In genomic region chr1:152400556-152401540, GRCm38 (mm10) we compare ENCODE assay signal across 8 mouse cellular contexts. TPM values are rescaled to one million over a fixed set of nuclear protein-coding genes. Genes with fewer than 3 reads are reported as not detected.
A peak's percentile ranks its signal among the peaks of the same experiment; 100 is the strongest.
DNase-seq lines count a peak whose midpoint lies in the region; ATAC-seq and TF ChIP-seq lines count a peak whose summit lies in the region.

No protein-coding gene starts in this region.

- peak; percentile 42 for DNase-seq in kidney, adult 2 months
- no peak for DNase-seq in kidney, postnatal 14 days
- DNase-seq in embryonic facial prominence, embryonic 10.5 days (ENCODE audit: low spot score), result peak; percentile 18
- no peak for DNase-seq in liver, embryonic 13.5 days
- no peak for DNase-seq in ovary, postnatal 36 days (ENCODE audit: low spot score)
- no peak for DNase-seq in adrenal gland, postnatal 10 days

- H3K9ac ChIP-seq in hindbrain, embryonic 12.5 days, result peak overlapping the region; percentile 70
- no peak overlapping the region for H3K9ac ChIP-seq in liver, embryonic 13.5 days

- peak overlapping the region; percentile 76 for H3K4me2 ChIP-seq in hindbrain, embryonic 12.5 days (replicated peaks)
- H3K4me2 ChIP-seq in liver, embryonic 13.5 days, result peak overlapping the region; percentile 63

- H3K9me3 ChIP-seq in embryonic facial prominence, embryonic 10.5 days, result no peaks in the 10 kb centered on the region
- no peaks in the 10 kb centered on the region for H3K9me3 ChIP-seq in hindbrain, embryonic 12.5 days (replicated peaks)
- 0 out of 2 replicates have a peak, but pooled peaks cover 4% of the 10 kb centered on the region for H3K9me3 ChIP-seq in liver, embryonic 13.5 days (replicated peaks)

- H3K4me1 ChIP-seq in kidney, adult 2 months (ENCODE audit: control insufficient read depth, insufficient read depth, low read length), result no peaks in the 10 kb centered on the region
- H3K4me1 ChIP-seq in embryonic facial prominence, embryonic 10.5 days, result peaks cover 17% of the 10 kb centered on the region
- peaks cover 12% of the 10 kb centered on the region; the same call in 1 of the 2 replicates for H3K4me1 ChIP-seq in hindbrain, embryonic 12.5 days
- H3K4me1 ChIP-seq in liver, embryonic 13.5 days (replicated peaks), result 0 out of 2 replicates have a peak, but pooled peaks cover 3% of the 10 kb centered on the region
- peaks cover 4% of the 10 kb centered on the region for H3K4me1 ChIP-seq in small intestine, adult 2 months (ENCODE audit: control insufficient read depth, insufficient read depth, insufficient read length, low read length)

- H3K27me3 ChIP-seq in kidney, adult 2 months (replicated peaks; ENCODE audit: control insufficient read depth, insufficient read depth, low read length), result no peaks in the 10 kb centered on the region
- H3K27me3 ChIP-seq in embryonic facial prominence, embryonic 10.5 days (replicated peaks; ENCODE audit: low read depth, poor library complexity, severe bottlenecking), result peaks cover 53% of the 10 kb centered on the region
- peaks cover 23% of the 10 kb centered on the region for H3K27me3 ChIP-seq in hindbrain, embryonic 12.5 days
- peaks cover 47% of the 10 kb centered on the region for H3K27me3 ChIP-seq in liver, embryonic 13.5 days
- H3K27me3 ChIP-seq in small intestine, adult 2 months (ENCODE audit: control insufficient read depth, insufficient read depth, low read length), result peaks cover 10% of the 10 kb centered on the region

- no peaks in the 10 kb centered on the region for H3K36me3 ChIP-seq in kidney, adult 2 months (ENCODE audit: control insufficient read depth, insufficient read depth, low read length)
- H3K36me3 ChIP-seq in embryonic facial prominence, embryonic 10.5 days (replicated peaks), result no peaks in the 10 kb centered on the region
- no peaks in the 10 kb centered on the region for H3K36me3 ChIP-seq in hindbrain, embryonic 12.5 days
- no peaks in the 10 kb centered on the region for H3K36me3 ChIP-seq in liver, embryonic 13.5 days
- no peaks in the 10 kb centered on the region for H3K36me3 ChIP-seq in small intestine, adult 2 months (ENCODE audit: control insufficient read depth, insufficient read depth, low read length)

- ATAC-seq in hindbrain, embryonic 12.5 days (ENCODE audit: low FRiP score), result peak; percentile 53; the same call in 1 of the 2 replicates
- no peak for ATAC-seq in liver, embryonic 13.5 days (ENCODE audit: low read depth)

- WGBS in kidney, adult 2 months, result 16% methylated on average over 14 of the region's 14 CpGs
- 16% methylated on average over 14 of the region's 14 CpGs for WGBS in embryonic facial prominence, embryonic 10.5 days
- WGBS in hindbrain, embryonic 12.5 days, result 21% methylated on average over 14 of the region's 14 CpGs
- WGBS in liver, embryonic 13.5 days (ENCODE audit: insufficient replicate concordance), result 20% methylated on average over 14 of the region's 14 CpGs
- 17% methylated on average over 14 of the region's 14 CpGs for WGBS in small intestine, adult 2 months

- H3K4me3 ChIP-seq in kidney, adult 2 months (ENCODE audit: insufficient read depth, low read depth, low read length), result peak overlapping the region; percentile 62
- H3K4me3 ChIP-seq in embryonic facial prominence, embryonic 10.5 days, result peak overlapping the region; percentile 77
- peak overlapping the region; percentile 63 for H3K4me3 ChIP-seq in hindbrain, embryonic 12.5 days
- H3K4me3 ChIP-seq in liver, embryonic 13.5 days (replicated peaks), result peak overlapping the region; percentile 54; the same call in 1 of the 2 replicates
- H3K4me3 ChIP-seq in small intestine, adult 2 months (ENCODE audit: low read depth, low read length), result peak overlapping the region; percentile 61

- TF ChIP-seq POLR2A in kidney, adult 2 months (IDR thresholded peaks at IDR 0.05; ENCODE audit: low read depth, low read length), result no peak
- TF ChIP-seq POLR2A in small intestine, adult 2 months (IDR thresholded peaks at IDR 0.05; ENCODE audit: low read depth, low read length), result no peak

- no peak for TF ChIP-seq CTCF in kidney, adult 2 months (conservative IDR thresholded peaks at IDR 0.05; ENCODE audit: insufficient read depth, insufficient read length, low read depth, low read length)
- TF ChIP-seq CTCF in small intestine, adult 2 months (IDR thresholded peaks at IDR 0.05; ENCODE audit: extremely low read depth, insufficient read length, insufficient replicate concordance, low read depth, low read length), result no peak

- peak overlapping the region; percentile 59; the same call in 1 of the 2 replicates for H3K27ac ChIP-seq in kidney, adult 2 months (ENCODE audit: insufficient read depth, low read depth, low read length)
- peak overlapping the region; percentile 85; the same call in 1 of the 2 replicates for H3K27ac ChIP-seq in embryonic facial prominence, embryonic 10.5 days (replicated peaks)
- H3K27ac ChIP-seq in hindbrain, embryonic 12.5 days, result no peak overlapping the region
- H3K27ac ChIP-seq in liver, embryonic 13.5 days, result no peak overlapping the region
- H3K27ac ChIP-seq in small intestine, adult 2 months (ENCODE audit: insufficient read depth, low read depth, low read length), result no peak overlapping the region

RNA-seq across cellular contexts. Expression of gene Colgalt2, which starts 1.2 kb away (rescaled TPM):
- polyA plus RNA-seq in kidney, adult 2 months (2012; rRNA removed), result 7.5 and 7.6 TPM in 2 replicates
- 1.5 and 1.9 TPM in 2 replicates for polyA plus RNA-seq in embryonic facial prominence, embryonic 10.5 days (2016; fragmentation: Nextera tagmentation; extraction: Ambion mirVana)
- 4.2 and 4.5 TPM in 2 replicates for polyA plus RNA-seq in hindbrain, embryonic 12.5 days (2016; fragmentation: Nextera tagmentation; extraction: Ambion mirVana)
- polyA plus RNA-seq in liver, embryonic 13.5 days (2015; fragmentation: Nextera tagmentation; extraction: Ambion mirVana), result 0.24 and 0.29 TPM in 2 replicates
- polyA plus RNA-seq in small intestine, adult 2 months (2012; rRNA removed), result 0.44 and 0.63 TPM in 2 replicates
- 1 to 10 TPM; 2.6 to 3.2 TPM for total RNA-seq in adrenal gland, postnatal 10 days (2021)

RNA-seq across cellular contexts. Expression of gene Tsen15, which starts 14.4 kb away (rescaled TPM):
- polyA plus RNA-seq in kidney, adult 2 months (2012; rRNA removed), result 14.6 and 18.8 TPM in 2 replicates
- 100 and 101 TPM in 2 replicates for polyA plus RNA-seq in embryonic facial prominence, embryonic 10.5 days (2016; fragmentation: Nextera tagmentation; extraction: Ambion mirVana)
- polyA plus RNA-seq in hindbrain, embryonic 12.5 days (2016; fragmentation: Nextera tagmentation; extraction: Ambion mirVana), result 45.3 and 45.4 TPM in 2 replicates
- polyA plus RNA-seq in liver, embryonic 13.5 days (2015; fragmentation: Nextera tagmentation; extraction: Ambion mirVana), result 36.7 and 39.3 TPM in 2 replicates
- 1.4 and 2.0 TPM in 2 replicates for polyA plus RNA-seq in small intestine, adult 2 months (2012; rRNA removed)
- 10 to 100 TPM; 25.8 to 27.8 TPM for total RNA-seq in adrenal gland, postnatal 10 days (2021)

Comparison
In these comparisons a context has a peak if more than half of its experiments do, and no peak if none do; other contexts are left out.
1. DNase-seq: peak in kidney, adult 2 months (single experiment) and embryonic facial prominence, embryonic 10.5 days (single experiment); none in kidney, postnatal 14 days (single experiment), liver, embryonic 13.5 days (single experiment), ovary, postnatal 36 days (single experiment) and adrenal gland, postnatal 10 days (single experiment).
2. H3K27ac ChIP-seq: peak in kidney, adult 2 months (single experiment) and embryonic facial prominence, embryonic 10.5 days (single experiment); none in hindbrain, embryonic 12.5 days (single experiment), liver, embryonic 13.5 days (single experiment) and small intestine, adult 2 months (single experiment).
3. Peak in every context shown above with its lines, with median percentiles within 50 percentile points of each other: H3K4me3 ChIP-seq.